Mouse (Mus musculus) cortical plate, adult 2 months (tissue): Measurements from ENCODE around the gene Shisa3.

ENCODE experiments used
- CTCF ChIP-seq: fragments of 200-500 bp; IDR thresholded peaks from 2 replicates; pipeline ENCODE4 v1.5.1; 2011; ENCODE audit warnings: mild to moderate bottlenecking, control low read depth, low read length; ENCODE audit not compliant: insufficient read depth; ENCODE audit errors: extremely low read depth
- POLR2A ChIP-seq: fragments of 200-500 bp; IDR thresholded peaks from 2 replicates; pipeline ENCODE4 v1.6.1; 2011; ENCODE audit warnings: mild to moderate bottlenecking, low read length, control low read depth; ENCODE audit not compliant: insufficient read depth; ENCODE audit errors: extremely low read depth

DNA sequence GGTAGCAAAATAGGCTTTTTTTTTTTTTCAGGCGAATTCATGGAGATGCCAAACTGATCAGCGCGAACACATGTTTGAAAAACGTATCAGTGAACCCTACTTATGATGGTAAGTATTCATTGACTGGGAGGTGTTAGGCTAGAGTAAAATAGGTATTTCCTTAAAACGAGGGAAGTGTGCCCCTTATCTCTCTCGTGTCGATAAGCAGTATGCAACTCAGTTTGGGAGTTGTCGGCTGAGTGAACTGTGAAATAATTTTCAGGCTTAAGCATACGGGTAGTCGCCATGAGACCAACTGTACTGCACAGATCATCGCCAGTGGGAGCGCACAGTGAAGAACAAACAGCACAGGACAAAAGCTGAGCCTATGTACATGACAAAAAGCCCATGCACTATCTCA is 13.5 kb downstream of the Shisa3 start:
- TF ChIP-seq CTCF (no peak), POLR2A (no peak)
